Mouse (Mus musculus): Measurements from ENCODE around the gene Tead4. TPM values are rescaled to one million over a fixed set of nuclear protein-coding genes. Genes with fewer than 3 reads are reported as not detected.

Gene Tead4
- polyA plus RNA-seq, 1 experiment from 2014 or later = 1.3 TPM

- no peak overlapping the region for H3K4me2 ChIP-seq (ENCODE audit: low read depth, severe bottlenecking)
- DNase-seq (ENCODE audit: low spot score) = no peak
- 52% methylated on average over 3 of the region's 3 CpGs for WGBS
- ATAC-seq (ENCODE audit: insufficient number of reproducible peaks, low FRiP score, low TSS enrichment, low read depth) = no peak
- no peaks in the 10 kb centered on the region for H3K36me3 ChIP-seq (ENCODE audit: control insufficient read depth, insufficient read depth, low read length)
- peaks cover 10% of the 10 kb centered on the region; the same call in 1 of the 2 replicates for H3K4me1 ChIP-seq (ENCODE audit: control insufficient read depth, insufficient read depth, low read length)
- H3K4me3 ChIP-seq (ENCODE audit: low read depth, low read length) = no peak overlapping the region
- no peak overlapping the region for H3K9ac ChIP-seq (ENCODE audit: low read length)
- H3K27ac ChIP-seq (replicated peaks; ENCODE audit: low read depth, low read length) = no peak overlapping the region
- H3K9me3 ChIP-seq (ENCODE audit: control insufficient read depth, low read length) = no peaks in the 10 kb centered on the region
- no peaks in the 10 kb centered on the region for H3K27me3 ChIP-seq (ENCODE audit: control insufficient read depth, insufficient read depth, low read length)
Observed at GRCm38 (mm10) chr6:128282126-128282525, 18.5 kb downstream of the Tead4 start.

GRCm38 (mm10) chr6:128280472-128281145, 20.0 kb downstream of the Tead4 start:
- 51% methylated on average over 14 of the region's 14 CpGs for WGBS
- H3K27me3 ChIP-seq (ENCODE audit: control insufficient read depth, insufficient read depth, low read length) = no peaks in the 10 kb centered on the region
- no peak overlapping the region for H3K9ac ChIP-seq (ENCODE audit: low read length)
- no peak overlapping the region for H3K27ac ChIP-seq (replicated peaks; ENCODE audit: low read depth, low read length)
- no peak for ATAC-seq (ENCODE audit: insufficient number of reproducible peaks, low FRiP score, low TSS enrichment, low read depth)
- H3K9me3 ChIP-seq (ENCODE audit: control insufficient read depth, low read length) = no peaks in the 10 kb centered on the region
- no peak for DNase-seq (ENCODE audit: low spot score)
- H3K36me3 ChIP-seq (ENCODE audit: control insufficient read depth, insufficient read depth, low read length) = no peaks in the 10 kb centered on the region
- no peak overlapping the region for H3K4me3 ChIP-seq (ENCODE audit: low read depth, low read length)
- H3K4me1 ChIP-seq (ENCODE audit: control insufficient read depth, insufficient read depth, low read length) = peaks cover 4% of the 10 kb centered on the region; the same call in 1 of the 2 replicates
- no peak overlapping the region for H3K4me2 ChIP-seq (ENCODE audit: low read depth, severe bottlenecking)

- peaks cover 3% of the 10 kb centered on the region; the same call in 1 of the 2 replicates for H3K4me1 ChIP-seq (ENCODE audit: control insufficient read depth, insufficient read depth, low read length)
- no peak overlapping the region for H3K9ac ChIP-seq (ENCODE audit: low read length)
- no peak overlapping the region for H3K4me2 ChIP-seq (ENCODE audit: low read depth, severe bottlenecking)
- H3K36me3 ChIP-seq (ENCODE audit: control insufficient read depth, insufficient read depth, low read length) = no peaks in the 10 kb centered on the region
- no peaks in the 10 kb centered on the region for H3K9me3 ChIP-seq (ENCODE audit: control insufficient read depth, low read length)
- H3K27me3 ChIP-seq (ENCODE audit: control insufficient read depth, insufficient read depth, low read length) = no peaks in the 10 kb centered on the region
- H3K27ac ChIP-seq (replicated peaks; ENCODE audit: low read depth, low read length) = no peak overlapping the region
- no peak overlapping the region for H3K4me3 ChIP-seq (ENCODE audit: low read depth, low read length)
- ATAC-seq (ENCODE audit: insufficient number of reproducible peaks, low FRiP score, low TSS enrichment, low read depth) (peak; percentile 48; the same call in 1 of the 2 replicates), DNase-seq (ENCODE audit: low spot score) (peak; percentile 34)
- WGBS = 23% methylated on average over 5 of the region's 5 CpGs
Observed at GRCm38 (mm10) chr6:128279608-128280007, 21.0 kb downstream of the Tead4 start.

GRCm38 (mm10) chr6:128279099-128279498, 21.5 kb downstream of the Tead4 start:
- H3K4me3 ChIP-seq (ENCODE audit: low read depth, low read length) = no peak overlapping the region
- WGBS = 78% methylated on average over 4 of the region's 4 CpGs
- H3K27ac ChIP-seq (replicated peaks; ENCODE audit: low read depth, low read length) = no peak overlapping the region
- no peaks in the 10 kb centered on the region for H3K27me3 ChIP-seq (ENCODE audit: control insufficient read depth, insufficient read depth, low read length)
- ATAC-seq (ENCODE audit: insufficient number of reproducible peaks, low FRiP score, low TSS enrichment, low read depth) = no peak
- H3K4me1 ChIP-seq (ENCODE audit: control insufficient read depth, insufficient read depth, low read length) = peaks cover 3% of the 10 kb centered on the region; the same call in 1 of the 2 replicates
- no peaks in the 10 kb centered on the region for H3K36me3 ChIP-seq (ENCODE audit: control insufficient read depth, insufficient read depth, low read length)
- no peak overlapping the region for H3K9ac ChIP-seq (ENCODE audit: low read length)
- no peaks in the 10 kb centered on the region for H3K9me3 ChIP-seq (ENCODE audit: control insufficient read depth, low read length)
- no peak for DNase-seq (ENCODE audit: low spot score)
- H3K4me2 ChIP-seq (ENCODE audit: low read depth, severe bottlenecking) = no peak overlapping the region

- H3K36me3 ChIP-seq (ENCODE audit: control insufficient read depth, insufficient read depth, low read length) = no peaks in the 10 kb centered on the region
- no peak overlapping the region for H3K27ac ChIP-seq (replicated peaks; ENCODE audit: low read depth, low read length)
- 82% methylated on average over 11 of the region's 11 CpGs for WGBS
Observed at GRCm38 (mm10) chr6:128277132-128278085, 23.2 kb downstream of the Tead4 start.

GRCm38 (mm10) chr6:128276349-128276748, 24.3 kb downstream of the Tead4 start:
- Histone ChIP-seq H3K36me3 (ENCODE audit: control insufficient read depth, insufficient read depth, low read length) (no peaks in the 10 kb centered on the region), H3K27me3 (ENCODE audit: control insufficient read depth, insufficient read depth, low read length) (no peaks in the 10 kb centered on the region), H3K9ac (ENCODE audit: low read length) (no peak overlapping the region), H3K9me3 (ENCODE audit: control insufficient read depth, low read length) (no peaks in the 10 kb centered on the region), H3K4me3 (ENCODE audit: low read depth, low read length) (no peak overlapping the region), H3K4me1 (ENCODE audit: control insufficient read depth, insufficient read depth, low read length) (peaks cover 3% of the 10 kb centered on the region; the same call in 1 of the 2 replicates), H3K4me2 (ENCODE audit: low read depth, severe bottlenecking) (no peak overlapping the region), H3K27ac (replicated peaks; ENCODE audit: low read depth, low read length) (no peak overlapping the region)
- ATAC-seq (ENCODE audit: insufficient number of reproducible peaks, low FRiP score, low TSS enrichment, low read depth) = no peak
- no peak for DNase-seq (ENCODE audit: low spot score)
- WGBS = 90% methylated on average over 6 of the region's 6 CpGs

More at GRCm38 (mm10) chr6:128277132-128278085, 23.2 kb downstream of the Tead4 start:
- Histone ChIP-seq H3K27me3 (ENCODE audit: control insufficient read depth, insufficient read depth, low read length) (no peaks in the 10 kb centered on the region), H3K4me3 (ENCODE audit: low read depth, low read length) (no peak overlapping the region), H3K9me3 (ENCODE audit: control insufficient read depth, low read length) (no peaks in the 10 kb centered on the region), H3K4me2 (ENCODE audit: low read depth, severe bottlenecking) (no peak overlapping the region), H3K4me1 (ENCODE audit: control insufficient read depth, insufficient read depth, low read length) (peaks cover 3% of the 10 kb centered on the region; the same call in 1 of the 2 replicates), H3K9ac (ENCODE audit: low read length) (no peak overlapping the region)
- DNase-seq (ENCODE audit: low spot score) (no peak), ATAC-seq (ENCODE audit: insufficient number of reproducible peaks, low FRiP score, low TSS enrichment, low read depth) (no peak)

GRCm38 (mm10) chr6:128275506-128276064, 25.0 kb downstream of the Tead4 start:
- no peaks in the 10 kb centered on the region for H3K27me3 ChIP-seq (ENCODE audit: control insufficient read depth, insufficient read depth, low read length)
- WGBS = 94% methylated on average over 8 of the region's 8 CpGs
- H3K4me2 ChIP-seq (ENCODE audit: low read depth, severe bottlenecking) = no peak overlapping the region
- H3K9me3 ChIP-seq (ENCODE audit: control insufficient read depth, low read length) = no peaks in the 10 kb centered on the region
- ATAC-seq (ENCODE audit: insufficient number of reproducible peaks, low FRiP score, low TSS enrichment, low read depth) (no peak), DNase-seq (ENCODE audit: low spot score) (no peak)
- H3K36me3 ChIP-seq (ENCODE audit: control insufficient read depth, insufficient read depth, low read length) = no peaks in the 10 kb centered on the region
- H3K4me3 ChIP-seq (ENCODE audit: low read depth, low read length) = no peak overlapping the region
- peaks cover 3% of the 10 kb centered on the region; the same call in 1 of the 2 replicates for H3K4me1 ChIP-seq (ENCODE audit: control insufficient read depth, insufficient read depth, low read length)
- H3K27ac ChIP-seq (replicated peaks; ENCODE audit: low read depth, low read length) = no peak overlapping the region
- no peak overlapping the region for H3K9ac ChIP-seq (ENCODE audit: low read length)

GRCm38 (mm10) chr6:128273507-128273906, 27.1 kb downstream of the Tead4 start:
- no peak for ATAC-seq (ENCODE audit: insufficient number of reproducible peaks, low FRiP score, low TSS enrichment, low read depth)
- Histone ChIP-seq H3K4me2 (ENCODE audit: low read depth, severe bottlenecking) (no peak overlapping the region), H3K9ac (ENCODE audit: low read length) (no peak overlapping the region), H3K27ac (replicated peaks; ENCODE audit: low read depth, low read length) (no peak overlapping the region), H3K9me3 (ENCODE audit: control insufficient read depth, low read length) (no peaks in the 10 kb centered on the region), H3K4me1 (ENCODE audit: control insufficient read depth, insufficient read depth, low read length) (0 out of 2 replicates have a peak, but pooled peaks cover 3% of the 10 kb centered on the region), H3K27me3 (ENCODE audit: control insufficient read depth, insufficient read depth, low read length) (no peaks in the 10 kb centered on the region), H3K4me3 (ENCODE audit: low read depth, low read length) (no peak overlapping the region), H3K36me3 (ENCODE audit: control insufficient read depth, insufficient read depth, low read length) (no peaks in the 10 kb centered on the region)
- 88% methylated on average over 1 of the region's 1 CpGs for WGBS
- no peak for DNase-seq (ENCODE audit: low spot score)

All from limb, embryonic 11.5 days (tissue).